Mouse (Mus musculus): Measurements from ENCODE around the gene Rarg.

Rarg gene

DNA sequence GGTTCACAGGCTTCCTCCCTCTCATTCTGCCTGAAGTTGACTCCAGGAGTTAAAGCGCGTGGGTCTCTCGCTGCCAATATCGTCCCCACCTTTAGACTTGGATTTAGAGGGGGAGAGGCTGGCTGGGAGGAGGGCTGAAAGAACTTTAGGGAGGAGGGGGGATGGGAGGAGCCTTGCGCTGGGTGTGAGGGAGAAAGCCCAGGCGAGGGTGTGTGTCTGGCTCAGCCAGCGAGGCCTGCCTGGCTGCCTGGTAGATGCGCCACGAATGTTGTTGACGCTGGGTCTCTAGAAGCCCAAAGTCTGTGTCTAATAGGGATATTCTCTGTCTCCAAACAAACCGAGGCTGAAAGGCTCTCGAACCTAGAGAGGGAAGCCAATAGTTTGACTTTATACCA lies 756 bp upstream of the Rarg start:
- no peak for DNase-seq (ENCODE audit: low spot score)

DNA sequence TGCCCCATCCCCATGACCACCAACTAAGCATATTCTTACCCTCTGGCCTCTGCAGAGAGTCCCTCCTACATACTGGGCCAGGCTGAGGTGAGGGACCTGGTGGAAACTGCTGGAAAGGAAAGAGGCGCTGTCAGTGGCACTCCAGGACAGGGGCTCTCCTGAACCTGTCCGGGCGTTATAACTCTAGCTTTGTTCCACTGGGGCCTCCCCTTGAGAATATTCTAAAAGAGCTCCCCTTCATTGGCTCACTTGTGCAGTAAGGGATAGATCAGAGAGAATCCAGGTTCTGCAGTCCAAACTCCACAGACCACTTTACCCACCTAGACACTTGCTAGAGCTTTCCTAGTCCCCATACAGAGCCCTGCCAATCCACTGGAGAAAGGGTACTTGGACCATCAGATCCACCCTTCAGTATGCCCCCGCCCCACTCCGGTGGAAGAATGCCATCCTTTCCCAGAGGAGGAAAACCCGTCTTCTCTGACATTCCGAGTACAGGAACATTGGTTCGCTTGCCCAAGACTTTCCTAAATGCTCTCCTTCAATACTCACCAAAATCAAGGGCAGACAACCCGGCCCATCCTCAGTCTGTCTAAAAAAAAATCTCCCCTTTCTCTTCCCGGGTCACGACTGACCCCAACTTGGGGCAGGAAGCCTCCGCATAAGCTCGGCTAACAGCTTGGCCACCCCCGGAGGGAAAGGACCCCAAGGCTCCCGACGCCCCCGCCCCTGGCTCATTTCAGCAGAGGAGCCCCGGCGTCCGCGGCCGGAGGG lies 701 bp downstream of the Rarg start:
- DNase-seq (ENCODE audit: low spot score) = no peak

DNA sequence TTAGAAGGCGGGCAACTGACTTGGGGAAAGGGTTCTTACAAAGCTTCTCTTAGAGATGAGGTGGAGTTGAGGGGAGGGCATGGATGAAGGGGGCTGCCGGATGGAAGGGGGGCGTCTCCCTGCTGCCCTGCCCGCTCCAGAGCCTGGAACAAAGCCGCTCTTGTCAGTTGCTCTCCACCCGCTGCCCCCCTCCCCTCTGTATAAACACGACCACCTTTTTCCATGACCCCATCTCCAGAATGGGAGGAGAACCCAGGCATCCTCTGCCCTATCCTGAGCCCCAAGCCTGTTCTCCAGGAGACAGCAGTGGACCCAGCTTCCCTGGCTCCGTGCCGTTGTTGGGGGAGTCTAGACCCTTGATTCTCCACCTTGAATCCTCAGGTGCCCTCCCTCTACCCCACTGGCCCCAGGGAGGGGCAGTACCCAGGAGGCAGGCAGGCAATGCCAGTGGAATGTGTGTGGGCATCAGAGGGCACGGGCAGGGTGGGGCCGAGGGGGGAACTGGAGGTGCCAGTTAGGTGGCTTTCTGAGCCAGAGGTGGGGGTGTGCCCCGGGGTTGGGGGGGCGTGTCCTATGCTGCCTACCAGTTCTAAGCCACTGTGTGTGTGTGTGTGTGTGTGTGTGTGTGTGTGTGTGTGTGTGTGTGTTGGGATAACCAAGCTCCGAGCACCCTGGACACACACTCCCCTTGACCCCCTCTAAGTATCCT lies 1.6 kb downstream of the Rarg start:
- DNase-seq (ENCODE audit: low spot score) = no peak

DNA sequence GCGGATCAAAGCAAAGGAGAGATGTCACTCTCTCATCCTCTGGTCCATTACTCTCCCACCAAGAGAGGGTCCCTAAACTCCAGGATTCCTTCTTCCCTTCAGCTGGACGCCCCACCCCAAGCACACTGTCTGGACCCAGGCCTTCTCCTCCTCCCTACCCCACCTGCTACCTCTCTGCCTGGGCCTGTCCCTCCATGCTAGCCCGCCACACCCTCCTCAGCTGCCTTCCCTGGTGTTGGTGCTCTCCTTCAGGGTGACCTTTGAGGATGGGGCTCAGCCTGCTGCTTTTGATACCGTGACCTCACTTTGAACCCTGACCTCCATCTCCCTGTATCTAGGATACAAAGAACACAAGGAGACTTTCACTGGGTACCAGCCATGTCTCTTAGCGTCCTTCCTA lies 6.8 kb downstream of the Rarg start:
- DNase-seq (ENCODE audit: low spot score) = no peak

DNA sequence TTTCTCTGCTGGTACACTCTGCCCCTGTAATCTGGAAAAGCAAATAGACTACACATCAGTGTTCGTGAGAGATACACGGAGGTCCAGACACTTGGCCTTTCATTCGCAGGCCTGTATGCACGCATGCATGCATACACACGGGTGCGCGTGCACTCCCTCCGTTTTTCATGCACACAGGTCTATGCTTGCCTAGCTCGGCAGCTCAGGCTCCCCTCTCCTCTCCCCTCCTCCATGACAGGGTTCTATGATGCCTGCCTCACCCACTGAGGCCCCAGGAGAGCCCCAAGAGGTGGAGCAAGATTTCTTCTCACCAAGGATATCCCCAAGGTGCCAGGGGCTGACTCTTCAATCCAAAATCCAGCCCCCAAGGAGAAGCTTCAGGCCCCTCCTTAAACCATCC lies 7.3 kb downstream of the Rarg start:
- DNase-seq (ENCODE audit: low spot score) = no peak

DNA sequence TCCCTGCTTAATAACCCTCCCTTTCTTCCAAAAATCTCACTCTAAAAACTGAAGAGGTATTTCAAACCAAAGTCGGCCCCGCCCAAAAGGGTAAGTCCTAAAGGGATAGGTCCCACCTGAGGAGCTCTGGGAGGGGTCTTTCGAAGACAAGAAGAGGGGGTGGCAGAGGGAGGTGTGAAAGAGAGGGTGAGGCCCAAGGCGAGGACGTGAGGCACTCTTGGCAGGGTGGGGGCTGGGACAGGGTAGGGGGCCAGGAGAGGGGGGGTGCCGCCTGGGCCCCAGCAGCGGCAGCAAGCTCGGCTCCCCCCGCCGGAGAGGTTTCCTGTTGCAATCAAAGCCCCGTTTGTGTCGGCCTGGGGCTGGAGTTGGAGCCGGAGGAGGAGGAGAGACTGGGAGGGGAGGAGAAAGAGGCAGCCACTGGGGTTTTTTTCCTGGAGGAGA lies 8.0 kb downstream of the Rarg start:
- DNase-seq (ENCODE audit: low spot score) = no peak

DNA sequence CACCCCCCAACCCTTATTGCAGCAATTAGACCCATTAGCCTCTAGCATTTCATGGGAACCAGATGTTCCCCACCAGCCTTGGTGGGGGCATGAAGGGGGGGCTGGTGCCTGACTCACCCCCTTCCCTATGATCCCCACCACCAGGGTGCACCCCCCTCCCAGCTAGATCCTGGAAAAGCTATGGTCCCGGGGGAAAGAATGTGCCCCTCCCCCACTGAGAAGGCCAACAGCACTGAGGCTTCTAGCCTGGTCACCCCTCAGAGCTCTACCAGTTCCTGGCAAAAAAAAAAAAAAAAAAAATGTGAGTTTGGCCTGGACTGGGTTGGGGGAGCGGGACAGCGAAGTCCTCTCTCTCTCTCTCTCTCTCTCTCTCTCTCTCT lies 8.5 kb downstream of the Rarg start:
- DNase-seq (ENCODE audit: low spot score) = no peak

DNA sequence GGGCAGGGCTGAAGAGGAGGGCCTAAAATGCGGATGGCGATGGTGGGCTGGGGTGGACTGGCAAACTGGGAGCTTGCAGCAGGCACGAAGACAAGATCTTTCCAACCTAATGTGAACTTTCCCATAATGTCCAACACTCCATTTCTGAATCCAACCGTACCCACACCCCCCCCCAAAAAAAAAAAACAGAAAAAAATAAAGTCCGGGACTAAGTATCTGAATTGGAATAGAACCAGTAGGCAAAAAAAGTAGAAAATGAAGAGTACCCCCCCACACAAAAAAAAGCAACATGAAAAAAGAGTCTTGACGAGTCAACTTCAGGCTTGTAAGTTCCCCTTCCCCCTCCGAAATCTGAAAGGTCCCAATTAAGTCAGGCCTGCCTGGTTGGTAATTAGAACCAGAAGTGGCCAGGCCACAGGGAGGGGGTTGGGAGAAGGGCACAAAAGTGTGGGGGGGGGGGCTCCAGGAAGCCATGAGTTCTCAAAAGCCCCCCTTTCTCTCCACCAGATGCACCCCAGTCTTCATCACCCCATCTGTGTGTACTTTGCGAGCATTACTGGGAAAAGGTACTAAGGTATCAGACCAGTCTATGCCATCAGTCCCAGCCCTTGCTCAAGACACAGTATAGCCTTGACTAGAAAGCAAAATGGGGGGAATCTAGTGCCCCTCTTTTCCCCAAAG lies 9.0 kb downstream of the Rarg start:
- no peak for DNase-seq (ENCODE audit: low spot score)

DNA sequence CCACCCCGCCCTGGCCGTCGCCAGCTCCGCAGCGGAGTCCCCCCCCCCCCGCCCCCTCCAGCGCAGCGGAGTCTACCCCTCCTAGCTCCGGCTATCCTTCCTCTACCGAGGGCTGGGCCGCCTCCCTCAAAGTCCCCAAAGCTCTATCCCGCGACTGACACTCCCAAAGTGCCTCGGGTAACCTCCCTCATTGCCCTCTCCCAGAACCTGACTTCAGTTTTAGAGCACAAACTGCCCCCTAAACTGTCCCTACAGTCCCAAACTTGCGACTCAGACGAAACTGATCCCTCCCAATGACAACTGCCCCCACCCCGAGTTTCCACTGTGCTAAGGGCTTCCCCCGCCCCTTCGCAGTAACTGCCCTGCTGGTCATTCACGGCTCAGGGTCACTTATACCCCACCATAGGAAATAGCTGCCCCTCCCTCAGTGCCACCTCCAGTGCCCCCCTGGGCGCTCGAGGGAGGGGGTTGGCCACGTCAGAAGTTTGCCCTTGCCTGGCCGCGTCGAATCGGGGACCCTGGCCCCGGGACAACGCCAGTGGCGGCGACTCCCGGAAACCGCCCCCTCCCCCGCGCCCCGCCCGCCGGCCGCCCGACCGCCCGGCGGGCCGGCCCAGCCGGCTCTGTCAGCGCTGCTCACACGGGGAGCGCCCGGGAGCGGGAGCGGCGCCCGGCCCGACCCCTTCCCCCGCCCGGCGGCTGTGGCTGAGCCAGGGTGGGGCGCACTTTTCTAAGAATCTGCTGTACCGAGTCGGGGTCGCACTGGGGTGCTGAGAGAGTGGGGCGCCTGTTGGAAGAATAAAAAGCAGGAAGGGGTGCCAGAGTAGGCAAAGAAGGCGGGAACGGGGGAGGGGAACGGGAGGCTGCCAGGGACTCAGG lies 9.8 kb downstream of the Rarg start:
- peak; percentile 66 for DNase-seq (ENCODE audit: low spot score)

DNA sequence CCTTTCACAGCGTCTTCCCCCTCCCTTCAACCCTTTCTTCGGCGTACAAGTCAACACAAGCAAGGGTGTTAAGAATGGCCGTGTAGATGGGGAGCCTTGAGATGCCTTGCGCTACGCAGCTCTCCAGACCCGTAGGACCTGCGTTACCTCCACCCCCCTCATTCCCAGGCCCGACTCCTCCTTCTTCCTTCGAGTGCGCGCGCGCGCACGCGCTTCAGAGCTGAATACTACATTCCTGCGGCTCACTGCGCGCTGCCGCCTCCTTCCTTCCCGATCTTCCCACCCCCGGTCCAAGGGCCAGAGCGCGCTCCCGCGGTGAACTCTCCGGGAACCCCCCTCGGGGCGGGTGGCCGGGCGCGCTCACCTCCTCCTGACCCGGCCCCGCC lies 10.5 kb downstream of the Rarg start:
- DNase-seq (ENCODE audit: low spot score) = peak; percentile 90

DNA sequence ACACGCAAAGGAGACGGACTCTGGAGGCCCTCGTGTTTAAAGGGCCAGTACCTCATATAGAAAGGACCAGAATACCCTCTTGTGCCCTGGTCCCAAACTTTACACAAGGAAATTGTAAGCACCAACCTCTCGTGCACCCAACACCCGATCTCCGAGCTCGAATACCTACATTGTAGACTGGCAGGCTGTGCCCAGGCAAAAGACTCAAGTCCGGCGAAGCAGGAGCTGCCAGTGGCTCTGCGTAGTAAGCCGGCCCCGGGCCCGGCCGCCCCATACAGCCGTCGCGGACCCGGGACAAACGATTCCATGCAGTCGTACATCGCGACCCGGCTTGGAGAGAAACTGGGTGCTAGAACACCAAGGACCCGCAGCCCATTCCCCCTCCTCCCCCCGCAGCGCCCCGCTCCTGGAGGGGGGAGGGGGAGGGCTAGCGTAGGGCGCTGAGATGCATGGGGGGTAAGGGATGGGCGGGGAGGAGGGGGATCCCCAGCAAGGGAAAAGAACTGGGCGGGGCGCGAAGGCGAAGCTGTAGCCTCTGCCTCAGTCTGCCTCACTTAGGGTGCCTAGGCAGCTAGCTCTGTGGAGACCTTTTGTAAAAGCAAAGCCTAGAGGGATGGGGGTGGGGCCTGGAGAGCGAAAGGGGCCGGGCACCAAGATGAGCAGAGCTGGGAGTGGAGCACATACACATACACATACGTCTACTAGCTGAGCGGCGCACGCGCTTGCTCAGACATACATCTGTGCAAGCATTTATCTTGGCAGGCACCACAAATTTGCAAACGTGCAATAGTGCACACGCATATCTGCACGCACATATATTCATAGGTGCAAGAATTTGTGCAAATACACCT lies 11.2 kb downstream of the Rarg start:
- peak; percentile 76 for DNase-seq (ENCODE audit: low spot score)

DNA sequence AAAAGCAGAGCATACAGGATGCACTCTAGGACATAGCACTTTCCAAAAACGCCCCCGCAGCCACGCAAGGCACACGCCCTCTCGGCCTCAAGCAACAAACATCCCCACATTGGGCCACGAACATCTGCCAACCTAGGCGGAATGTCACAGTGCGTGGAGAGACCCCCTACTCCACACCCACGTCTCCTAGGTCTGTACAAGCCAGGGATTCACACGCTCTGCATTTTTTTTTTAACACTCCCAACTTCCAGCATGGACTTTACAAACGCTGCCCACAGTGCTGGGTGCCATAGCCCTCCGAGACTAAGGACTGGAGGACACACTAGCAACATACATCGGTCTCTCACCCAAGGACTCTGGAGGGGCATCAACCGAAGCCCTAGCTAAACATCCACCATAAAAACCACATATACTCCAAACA lies 11.8 kb downstream of the Rarg start:
- DNase-seq (ENCODE audit: low spot score) = no peak

DNA sequence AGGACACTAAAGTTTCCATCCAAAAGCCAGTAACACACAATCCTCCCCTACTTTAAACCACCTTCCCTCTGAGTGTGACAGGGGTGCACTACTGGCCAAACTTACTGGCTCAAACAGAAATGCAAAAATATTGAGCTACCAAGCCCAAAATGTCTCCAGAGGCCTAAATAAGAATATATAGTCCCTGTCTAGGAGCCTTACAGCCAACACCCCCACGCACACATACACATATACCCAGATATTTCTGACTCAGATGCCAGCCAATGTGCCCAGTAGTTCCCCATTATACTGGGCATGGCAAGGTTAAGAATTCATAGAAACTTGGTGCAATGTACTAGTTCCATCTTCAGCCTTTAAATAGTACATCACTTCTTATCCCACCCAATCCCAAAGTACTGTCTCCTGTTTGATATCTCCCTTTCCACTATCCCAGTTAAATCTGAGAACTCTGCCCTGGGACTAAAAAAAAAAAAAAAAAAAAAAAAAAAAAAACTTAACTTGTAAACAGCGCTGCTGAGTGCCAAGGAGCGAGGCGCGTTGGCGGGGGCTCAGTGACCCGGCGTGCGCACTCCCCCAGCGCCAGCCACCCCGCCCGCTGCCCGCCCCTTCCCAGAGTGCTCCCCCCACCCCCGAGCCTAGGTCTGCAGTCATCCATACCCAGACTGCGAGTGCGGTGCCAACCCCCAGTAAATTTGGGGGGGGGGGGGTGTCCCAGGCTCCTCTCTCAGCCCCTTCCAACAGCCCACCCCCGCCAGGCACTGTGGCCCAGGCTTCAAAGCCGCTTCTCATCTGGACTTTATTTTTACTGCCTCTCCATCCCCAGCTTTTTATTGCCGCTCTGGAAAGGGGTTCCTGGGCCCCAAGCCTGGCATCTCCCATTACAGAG lies 12.8 kb downstream of the Rarg start:
- no peak for DNase-seq (ENCODE audit: low spot score)

DNA sequence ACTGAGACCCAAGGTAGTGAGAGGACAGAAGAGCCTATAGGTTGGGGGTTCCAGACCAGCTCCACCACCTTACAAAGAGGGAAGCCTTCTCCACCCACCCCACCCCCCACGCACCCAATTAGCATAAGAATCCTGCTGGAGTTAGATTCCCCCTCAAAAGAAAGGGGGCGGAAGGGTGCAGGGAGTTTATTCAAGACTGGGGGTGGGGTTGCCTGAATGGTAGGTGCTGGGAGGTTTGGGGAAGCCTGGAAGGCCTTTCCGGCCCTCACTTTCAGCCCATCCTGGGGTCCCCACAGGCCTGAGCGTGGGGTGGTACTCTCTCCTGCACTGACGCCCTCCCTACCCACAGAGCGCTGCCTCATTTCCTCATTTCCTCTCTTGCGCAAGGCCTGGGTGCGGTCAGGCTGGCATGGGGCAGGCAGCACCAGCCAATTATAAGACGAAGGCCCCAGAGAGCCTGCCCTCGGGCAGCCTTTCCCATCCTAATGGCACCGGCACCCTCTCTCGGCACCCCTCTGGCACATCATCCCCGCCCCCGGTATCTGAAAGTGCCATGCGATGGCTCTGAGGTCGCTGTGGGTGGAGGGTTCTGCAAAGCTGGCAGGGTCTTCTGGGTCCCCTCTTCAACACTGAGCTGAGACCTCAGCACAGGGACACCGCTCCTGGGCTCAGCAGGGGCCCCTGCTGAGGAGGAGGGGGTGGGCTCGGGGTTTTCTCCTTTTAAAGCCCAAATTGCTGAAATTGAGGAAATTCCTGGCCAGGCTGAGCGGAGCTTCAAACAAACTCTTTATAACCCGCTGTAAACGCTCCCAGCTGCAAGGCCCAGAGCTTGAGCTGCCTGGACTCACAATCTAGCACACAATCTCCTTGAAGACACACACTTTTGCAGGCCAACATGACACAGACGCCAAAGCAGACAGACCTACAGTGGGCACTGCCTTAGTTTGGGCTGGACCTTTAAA lies 13.8 kb downstream of the Rarg start:
- DNase-seq (ENCODE audit: low spot score) = no peak

DNA sequence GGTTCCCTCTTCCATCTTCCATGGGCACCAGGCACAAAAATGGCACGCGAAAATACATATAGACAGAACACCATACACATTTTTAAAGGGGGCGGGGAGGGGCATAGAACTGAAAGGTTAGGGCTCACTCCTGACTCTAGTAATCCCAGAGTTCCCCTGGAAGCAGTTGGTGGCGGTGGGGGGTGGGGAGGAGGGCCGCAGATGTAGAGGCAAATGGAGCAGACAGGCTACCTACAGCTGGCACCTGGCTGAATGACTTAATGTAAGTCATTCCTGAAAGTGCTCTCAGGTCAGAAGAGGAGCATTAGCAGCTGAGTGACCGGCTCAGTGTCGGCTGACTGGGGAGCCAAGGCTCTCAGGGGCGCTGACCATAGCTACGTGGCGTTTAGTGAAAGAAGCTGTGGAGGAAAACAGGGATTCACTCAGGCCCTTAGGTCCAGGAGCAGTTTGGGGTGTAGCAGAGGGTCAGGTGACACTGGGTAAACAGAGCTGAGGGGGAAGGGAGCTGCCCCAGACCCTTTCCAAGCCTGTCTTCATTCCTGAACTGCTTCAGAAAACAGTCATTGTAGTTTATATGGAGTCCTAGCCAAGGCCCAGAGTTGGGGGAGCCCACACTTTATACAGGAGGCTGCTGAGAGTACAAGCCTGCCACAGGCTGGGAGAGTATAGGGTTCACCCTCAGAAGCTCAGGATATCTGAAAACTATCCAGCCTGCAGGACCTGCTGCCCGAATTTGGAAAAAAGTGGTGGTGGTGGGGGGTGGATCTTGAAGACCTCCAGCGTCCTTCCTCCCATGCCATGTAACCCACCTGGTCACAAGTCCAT lies 14.7 kb downstream of the Rarg start:
- DNase-seq (ENCODE audit: low spot score) = no peak

DNA sequence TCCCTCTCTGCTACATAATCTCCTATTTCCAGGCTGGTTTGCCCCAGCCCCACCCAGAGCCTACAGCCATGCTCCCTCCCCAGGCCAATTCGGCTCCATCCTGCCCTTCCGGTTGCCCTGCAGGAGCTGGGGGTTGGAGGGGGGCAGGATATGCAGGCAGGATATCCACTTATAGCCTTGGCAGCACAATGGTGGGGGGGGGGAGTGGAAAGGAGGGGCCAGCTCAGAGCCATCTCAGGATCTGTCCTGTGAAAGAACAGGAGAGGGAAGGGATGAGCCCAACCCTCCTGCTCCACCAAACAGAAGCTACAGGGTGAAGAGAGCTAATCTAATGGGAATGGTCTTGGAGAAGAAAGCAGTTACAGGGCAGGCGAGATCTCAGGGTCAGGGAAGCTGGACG lies 16.7 kb downstream of the Rarg start:
- no peak for DNase-seq (ENCODE audit: low spot score)

DNA sequence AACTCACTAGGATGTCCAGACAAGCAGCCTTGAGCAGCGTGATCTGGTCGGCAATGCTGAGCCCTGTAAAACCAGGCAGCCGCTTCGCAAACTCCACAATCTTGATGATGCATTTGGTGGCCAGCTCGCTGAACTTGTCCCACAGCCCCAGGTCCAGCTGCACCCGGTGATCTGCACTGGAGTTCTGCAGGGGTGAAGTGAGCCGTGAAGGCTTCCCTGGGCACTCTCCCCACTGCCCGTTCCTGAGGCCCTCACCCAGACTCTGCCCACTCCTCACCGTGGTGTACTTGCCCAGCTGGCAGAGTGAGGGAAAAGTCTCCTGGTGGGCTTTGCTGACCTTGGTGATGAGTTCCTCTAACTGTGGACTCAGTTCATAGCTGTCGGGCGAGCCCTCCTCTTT lies 17.5 kb downstream of the Rarg start:
- no peak for DNase-seq (ENCODE audit: low spot score)

DNA sequence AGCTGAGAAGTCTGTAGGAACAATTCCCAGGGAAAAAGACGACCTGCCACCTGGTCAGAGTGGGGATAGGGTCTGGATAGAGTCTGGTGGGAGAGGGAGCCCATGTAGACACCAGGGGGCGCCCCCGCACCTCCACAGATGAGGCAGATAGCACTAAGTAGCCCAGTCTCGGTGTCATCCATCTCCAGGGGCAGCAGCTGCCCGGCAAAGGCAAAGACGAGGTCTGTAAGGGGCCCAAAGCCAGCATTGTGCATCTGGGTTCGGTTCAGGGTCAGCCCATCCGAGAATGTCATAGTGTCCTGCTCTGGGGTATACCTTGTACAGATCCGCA lies 18.1 kb downstream of the Rarg start:
- peak; percentile 60 for DNase-seq (ENCODE audit: low spot score)
